Mouse (Mus musculus) C2C12 (cell line): Measurements from ENCODE around the gene Mcm10. TPM values are rescaled to one million over a fixed set of nuclear protein-coding genes. Genes with fewer than 3 reads are reported as not detected.

Experiments used
- H3K27me3 ChIP-seq: one replicate; pipeline ENCODE4 v1.6.1; 2011; ENCODE audit not compliant: control insufficient read depth, insufficient read depth, insufficient read length
- H3K36me3 ChIP-seq: one replicate; pipeline ENCODE4 v1.6.1; 2011; ENCODE audit not compliant: control insufficient read depth, insufficient read depth
- H3K4me3 ChIP-seq: one replicate; pipeline ENCODE4 v1.5.1; 2011; ENCODE audit warnings: mild to moderate bottlenecking, control low read depth; ENCODE audit not compliant: poor library complexity, insufficient read depth, severe bottlenecking
- H3K79me2 ChIP-seq: one replicate; pipeline ENCODE4 v1.6.1; 2011; ENCODE audit not compliant: control insufficient read depth, insufficient read depth
- H3K79me3 ChIP-seq: one replicate; pipeline ENCODE4 v1.6.1; 2011; ENCODE audit warnings: low read depth, control low read depth
- H3ac ChIP-seq: one replicate; pipeline ENCODE3; 2011; ENCODE audit warnings: low read depth; ENCODE audit not compliant: control insufficient read depth, insufficient read length
- CEBPB ChIP-seq: IDR thresholded peaks from one replicate; pipeline ENCODE4 v1.6.1; 2011; ENCODE audit warnings: low read depth, mild to moderate bottlenecking, control low read depth, moderate library complexity
- CTCF ChIP-seq: IDR thresholded peaks from one replicate; pipeline ENCODE4 v1.5.1; 2011; ENCODE audit not compliant: control insufficient read depth, insufficient read depth, insufficient read length
- FOSL1 ChIP-seq: IDR thresholded peaks from one replicate; pipeline ENCODE4 v1.8.0; 2011; ENCODE audit warnings: mild to moderate bottlenecking, low read length; ENCODE audit not compliant: poor library complexity, insufficient read depth, severe bottlenecking
- MAX ChIP-seq: IDR thresholded peaks from one replicate; pipeline ENCODE4 v1.6.1; 2011; ENCODE audit warnings: mild to moderate bottlenecking, control low read depth
- MYOD1 ChIP-seq: IDR thresholded peaks from one replicate; pipeline ENCODE4 v1.6.1; 2011; ENCODE audit warnings: low read depth; ENCODE audit not compliant: control insufficient read depth, insufficient read length
- MYOG ChIP-seq: IDR thresholded peaks from one replicate; pipeline ENCODE4 v1.6.1; 2011; ENCODE audit not compliant: control insufficient read depth, insufficient read length; ENCODE audit errors: extremely low read depth
- USF1 ChIP-seq: IDR thresholded peaks from one replicate; pipeline ENCODE4 v1.6.1; 2011; ENCODE audit warnings: low read depth, mild to moderate bottlenecking, control low read depth, moderate library complexity
- polyA plus RNA-seq: library from polyadenylated mRNA; unstranded; fragments of >200 nt; fragmentation: generic; extraction: Trizol; gene quantifications from one replicate; pipeline ENCODE4 v1.2.1, GENCODE M21; 2012; ENCODE audit warnings: missing spikeins

Mcm10 gene
- polyA plus RNA-seq, 1 experiment, result 27.0 TPM

DNA sequence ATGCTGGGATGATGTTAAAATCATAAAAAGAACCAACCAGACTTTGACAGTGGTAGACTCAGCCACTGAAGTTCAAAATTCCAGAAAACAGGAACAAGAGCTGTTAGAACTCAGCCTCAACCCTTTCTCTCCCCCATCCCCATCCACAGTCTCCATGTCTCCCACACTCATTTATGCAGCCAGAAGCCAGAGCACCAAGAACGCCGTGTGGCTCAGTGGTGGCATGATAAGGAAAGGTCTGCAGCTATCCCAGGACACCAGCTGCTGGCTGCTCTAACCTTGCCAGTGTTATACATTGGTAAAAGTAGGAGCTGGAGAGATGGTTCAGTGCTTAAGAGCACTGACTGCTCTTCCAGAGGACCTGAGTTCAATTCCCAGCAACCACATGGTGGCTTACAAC is 34.4 kb upstream of the Mcm10 start:
- no peaks in the 10 kb centered on the region for H3K79me3 ChIP-seq
- no peak overlapping the region for H3ac ChIP-seq
- no peaks in the 10 kb centered on the region for H3K27me3 ChIP-seq
- TF ChIP-seq MYOG (no peak), FOSL1 (no peak), USF1 (no peak), MAX (no peak)
- H3K79me2 ChIP-seq, result no peaks in the 10 kb centered on the region
- peaks cover 3% of the 10 kb centered on the region for H3K36me3 ChIP-seq
- H3K4me3 ChIP-seq, result no peak overlapping the region

DNA sequence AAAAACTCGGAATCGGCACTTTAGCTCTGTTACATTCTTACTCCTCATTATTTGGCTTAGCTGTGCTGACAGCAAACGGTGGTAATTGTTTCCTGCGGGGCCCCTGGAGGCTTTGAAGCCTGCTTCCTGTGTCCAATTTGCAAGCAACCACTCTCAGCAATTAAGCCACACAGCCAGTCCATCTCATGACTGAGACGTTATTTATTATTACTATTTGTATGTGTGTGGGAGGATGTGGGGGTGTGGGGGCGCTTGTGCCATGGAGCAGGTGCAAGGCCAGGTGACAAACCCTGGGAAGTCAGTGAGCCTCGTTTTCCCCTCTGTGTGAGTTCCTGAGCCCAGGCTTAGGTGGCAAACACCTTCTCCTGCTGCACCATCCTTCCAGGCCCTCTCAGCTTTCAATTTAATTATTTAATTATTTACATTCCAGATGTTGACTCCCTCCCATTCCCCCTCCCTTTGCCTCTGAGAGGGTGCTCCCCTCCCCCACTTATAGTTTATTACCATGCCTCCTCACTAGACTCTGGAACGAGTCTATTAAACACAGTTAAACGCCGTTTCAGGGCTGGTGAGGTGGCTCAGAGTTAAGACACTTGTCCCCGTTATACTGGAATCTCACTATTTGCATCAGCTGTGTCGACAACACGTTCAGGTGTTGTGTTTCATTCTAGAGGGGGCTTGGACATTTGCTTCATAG is 32.8 kb upstream of the Mcm10 start:
- Histone ChIP-seq H3K4me3 (no peak overlapping the region), H3K27me3 (no peaks in the 10 kb centered on the region), H3ac (no peak overlapping the region), H3K79me3 (no peaks in the 10 kb centered on the region), H3K79me2 (no peaks in the 10 kb centered on the region), H3K36me3 (peaks cover 7% of the 10 kb centered on the region)
- no peak for TF ChIP-seq MYOG
- no peak for TF ChIP-seq CTCF
- TF ChIP-seq MYOD1, result no peak
- TF ChIP-seq USF1, result no peak
- no peak for TF ChIP-seq MAX
- TF ChIP-seq CEBPB, result no peak
- TF ChIP-seq FOSL1, result no peak

DNA sequence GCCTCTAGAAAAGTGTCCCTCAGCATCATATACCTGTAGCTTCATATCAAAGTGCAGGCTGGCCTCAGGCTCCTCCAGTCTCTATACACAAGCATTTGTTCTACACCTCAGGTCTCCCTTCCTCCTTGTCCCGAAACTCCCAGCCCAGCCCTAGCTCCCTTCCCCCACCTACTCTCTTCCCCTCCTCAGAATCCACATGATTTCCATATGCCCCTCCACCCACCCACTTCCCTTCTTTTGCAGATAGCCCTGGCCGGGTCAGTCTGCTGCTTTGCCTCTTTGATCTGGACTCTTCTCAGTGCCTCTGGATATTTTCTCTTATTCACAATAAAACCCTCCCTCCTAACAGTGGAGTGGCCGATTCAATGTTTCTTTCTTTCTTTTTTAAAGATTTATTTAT is 31.7 kb upstream of the Mcm10 start:
- H3K27me3 ChIP-seq, result no peaks in the 10 kb centered on the region
- H3K36me3 ChIP-seq, result peaks cover 7% of the 10 kb centered on the region
- H3K4me3 ChIP-seq, result no peak overlapping the region
- no peaks in the 10 kb centered on the region for H3K79me3 ChIP-seq
- TF ChIP-seq USF1, result no peak
- TF ChIP-seq CEBPB, result no peak
- no peak for TF ChIP-seq MYOD1
- no peak for TF ChIP-seq CTCF
- TF ChIP-seq FOSL1, result no peak
- TF ChIP-seq MAX, result no peak
- no peak for TF ChIP-seq MYOG
- H3ac ChIP-seq, result no peak overlapping the region
- no peaks in the 10 kb centered on the region for H3K79me2 ChIP-seq

DNA sequence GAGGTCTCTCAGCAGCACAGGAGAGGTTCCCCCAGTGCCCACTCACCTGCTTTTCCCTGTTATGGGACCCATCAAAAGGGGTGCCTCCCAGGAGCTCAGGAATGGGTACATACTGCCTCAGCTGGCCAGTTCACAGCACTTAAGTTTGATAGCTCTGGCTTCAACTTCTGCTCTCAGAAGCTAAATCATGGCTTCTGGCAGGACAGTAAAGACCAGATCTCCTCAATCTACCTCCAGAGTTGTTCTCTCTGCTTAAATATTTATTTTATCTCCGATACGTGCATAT is 30.8 kb upstream of the Mcm10 start:
- Histone ChIP-seq H3K4me3 (no peak overlapping the region), H3K36me3 (peaks cover 7% of the 10 kb centered on the region), H3ac (no peak overlapping the region), H3K27me3 (no peaks in the 10 kb centered on the region), H3K79me3 (no peaks in the 10 kb centered on the region), H3K79me2 (no peaks in the 10 kb centered on the region)
- TF ChIP-seq CTCF (no peak), MAX (no peak), USF1 (no peak), MYOG (no peak)

DNA sequence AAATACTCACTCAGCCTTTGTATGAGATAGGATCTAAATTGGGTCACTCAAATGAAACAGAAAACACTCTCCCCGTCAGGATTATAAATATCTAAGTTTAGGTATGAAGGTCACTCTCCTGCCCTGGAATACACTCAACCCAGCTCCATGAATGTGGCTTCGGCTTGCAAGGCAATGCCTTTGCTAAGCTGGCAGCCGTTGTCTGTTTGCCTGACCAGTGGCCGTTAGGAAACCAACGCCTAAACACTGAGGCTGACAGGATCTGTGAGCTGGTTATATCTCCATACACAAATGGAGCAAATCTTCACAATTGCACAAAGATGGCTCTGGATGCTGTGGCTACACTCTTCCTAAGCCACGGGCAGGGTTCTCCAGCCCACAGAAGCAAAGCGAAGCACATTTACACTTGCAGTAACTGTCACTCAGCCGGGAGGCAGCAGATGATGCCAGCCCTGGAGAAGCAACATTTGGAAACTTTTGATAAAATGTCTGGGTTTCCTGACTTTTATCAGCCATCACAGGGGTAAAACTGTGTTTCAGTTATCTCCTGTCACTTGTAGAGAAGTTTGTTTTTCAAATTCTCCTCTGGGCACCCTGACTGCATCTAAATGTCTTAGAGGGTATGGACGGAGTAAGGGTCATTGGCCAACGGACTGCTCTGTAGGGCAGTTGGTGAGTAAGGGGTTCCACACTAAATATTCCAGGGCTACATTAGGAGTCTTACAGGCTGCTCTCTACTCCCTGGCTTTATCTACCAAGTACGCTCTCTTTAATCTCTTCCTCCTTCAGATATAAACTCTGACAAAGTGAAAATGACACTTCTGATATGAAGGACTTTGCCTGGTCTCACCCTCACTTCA is 30.3 kb upstream of the Mcm10 start:
- Histone ChIP-seq H3K36me3 (peaks cover 12% of the 10 kb centered on the region), H3K79me2 (no peaks in the 10 kb centered on the region), H3ac (no peak overlapping the region), H3K4me3 (no peak overlapping the region), H3K27me3 (no peaks in the 10 kb centered on the region), H3K79me3 (no peaks in the 10 kb centered on the region)
- TF ChIP-seq MYOG, result no peak
- TF ChIP-seq MAX, result no peak
- TF ChIP-seq MYOD1, result no peak
- TF ChIP-seq CTCF, result no peak

DNA sequence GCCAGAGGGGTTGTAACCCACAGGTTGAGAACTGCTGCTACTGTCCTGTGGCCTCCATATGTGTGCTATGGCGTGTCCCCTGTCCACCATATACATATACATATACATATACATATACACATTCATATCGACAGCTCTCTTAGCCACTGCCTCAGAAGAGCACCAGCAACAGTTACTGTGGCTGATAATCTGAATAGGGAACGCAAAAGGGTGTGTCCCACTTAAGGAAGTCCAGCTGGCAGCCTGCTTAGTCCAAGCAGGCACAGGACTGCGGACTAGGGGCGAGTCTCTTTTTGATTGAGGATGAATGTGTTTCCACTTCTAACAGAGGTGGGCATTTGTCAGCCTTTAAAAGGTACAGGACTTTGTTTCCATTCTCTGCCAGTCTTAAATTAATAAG is 29.3 kb upstream of the Mcm10 start:
- TF ChIP-seq MAX, result no peak
- TF ChIP-seq CEBPB, result no peak
- no peak for TF ChIP-seq MYOG
- TF ChIP-seq MYOD1, result no peak
- no peak for TF ChIP-seq USF1
- no peak for TF ChIP-seq FOSL1
- Histone ChIP-seq H3K4me3 (no peak overlapping the region), H3K79me3 (no peaks in the 10 kb centered on the region), H3ac (no peak overlapping the region), H3K36me3 (peaks cover 12% of the 10 kb centered on the region), H3K27me3 (no peaks in the 10 kb centered on the region), H3K79me2 (no peaks in the 10 kb centered on the region)
